9 mouse cellular contexts compared by ENCODE assay signal in genomic region chr2:144268446-144269305, GRCm38 (mm10). TPM values are rescaled to one million over a fixed set of nuclear protein-coding genes. Genes with fewer than 3 reads are reported as not detected.
DNase-seq lines count a peak whose midpoint lies in the region; ATAC-seq and TF ChIP-seq lines count a peak whose summit lies in the region.
"Had no signal": no experiment of that assay in that cellular context is flagged by ENCODE, and none has a peak within 500 bp of the region (broad histone marks: within the 10 kb centered on the region; RNA-seq: fewer than 3 reads in every experiment).

No protein-coding gene starts in this region.

- 0 out of 2 replicates have a peak overlapping the region, but pooled peaks have one; percentile 24 for H3K27ac ChIP-seq in lung, embryonic 14.5 days (ENCODE audit: low read depth)
- 0 out of 2 replicates have a peak overlapping the region, but pooled peaks have one; percentile 22 for H3K27ac ChIP-seq in embryonic facial prominence, embryonic 15.5 days (replicated peaks)
- no peak overlapping the region for H3K27ac ChIP-seq in limb, embryonic 12.5 days
- H3K27ac ChIP-seq in stomach, embryonic 14.5 days (ENCODE audit: low read length): no peak overlapping the region

- no peaks in the 10 kb centered on the region for H3K27me3 ChIP-seq in lung, embryonic 14.5 days (ENCODE audit: insufficient read depth, low read length)
- H3K27me3 ChIP-seq in embryonic facial prominence, embryonic 15.5 days: no peaks in the 10 kb centered on the region
- no peaks in the 10 kb centered on the region for H3K27me3 ChIP-seq in limb, embryonic 12.5 days
- no peaks in the 10 kb centered on the region for H3K27me3 ChIP-seq in stomach, embryonic 14.5 days (ENCODE audit: control insufficient read depth, insufficient read depth, low read length)

- WGBS in lung, embryonic 14.5 days: 5% methylated on average over 6 of the region's 6 CpGs
- 10% methylated on average over 6 of the region's 6 CpGs for WGBS in embryonic facial prominence, embryonic 15.5 days
- WGBS in limb, embryonic 12.5 days: 5% methylated on average over 6 of the region's 6 CpGs
- WGBS in stomach, embryonic 14.5 days: 8% methylated on average over 6 of the region's 6 CpGs

- no peak for ATAC-seq in lung, embryonic 14.5 days (ENCODE audit: insufficient read depth)
- ATAC-seq in embryonic facial prominence, embryonic 15.5 days (ENCODE audit: insufficient number of reproducible peaks, low FRiP score, low TSS enrichment, low read depth): no peak
- no peak for ATAC-seq in limb, embryonic 12.5 days (ENCODE audit: insufficient number of reproducible peaks, insufficient read depth, low FRiP score, low TSS enrichment, low read depth)
- no peak for ATAC-seq in stomach, embryonic 14.5 days (ENCODE audit: insufficient number of reproducible peaks, insufficient read depth, low FRiP score, low read depth)

- peak overlapping the region; percentile 95 for H3K4me3 ChIP-seq in lung, embryonic 14.5 days (ENCODE audit: low read depth, low read length)
- H3K4me3 ChIP-seq in embryonic facial prominence, embryonic 15.5 days (replicated peaks): peak overlapping the region; percentile 91
- peak overlapping the region; percentile 90 for H3K4me3 ChIP-seq in limb, embryonic 12.5 days (replicated peaks)
- peak overlapping the region; percentile 96 for H3K4me3 ChIP-seq in stomach, embryonic 14.5 days (ENCODE audit: low read depth, low read length)

- DNase-seq in lung, embryonic 14.5 days: no peak
- no peak for DNase-seq in lung, adult 18-20 months
- DNase-seq in layer of hippocampus, adult 9-10 months (ENCODE audit: low spot score): no peak
- no peak for DNase-seq in cerebellum, adult 11-12 months
- DNase-seq in frontal cortex, postnatal 10 days (ENCODE audit: low spot score in 2 of 2): no peak
- DNase-seq: adrenal gland, postnatal 10 days had no signal

- peaks cover 38% of the 10 kb centered on the region for H3K36me3 ChIP-seq in lung, embryonic 14.5 days (ENCODE audit: insufficient read depth)
- 0 out of 2 replicates have a peak, but pooled peaks cover 3% of the 10 kb centered on the region for H3K36me3 ChIP-seq in embryonic facial prominence, embryonic 15.5 days
- H3K36me3 ChIP-seq in limb, embryonic 12.5 days: peaks cover 12% of the 10 kb centered on the region; the same call in 1 of the 2 replicates
- H3K36me3 ChIP-seq in stomach, embryonic 14.5 days (ENCODE audit: control insufficient read depth, insufficient read depth, low read length): 0 out of 2 replicates have a peak, but pooled peaks cover 3% of the 10 kb centered on the region

- H3K4me1 ChIP-seq in lung, embryonic 14.5 days (ENCODE audit: insufficient read depth): peaks cover 15% of the 10 kb centered on the region
- H3K4me1 ChIP-seq in embryonic facial prominence, embryonic 15.5 days: peaks cover 28% of the 10 kb centered on the region
- peaks cover 30% of the 10 kb centered on the region for H3K4me1 ChIP-seq in limb, embryonic 12.5 days (replicated peaks)
- H3K4me1 ChIP-seq in stomach, embryonic 14.5 days (ENCODE audit: control insufficient read depth, insufficient read depth, low read length): peaks cover 27% of the 10 kb centered on the region

- no peaks in the 10 kb centered on the region for H3K9me3 ChIP-seq in lung, embryonic 14.5 days (ENCODE audit: low read depth, low read length)
- H3K9me3 ChIP-seq in embryonic facial prominence, embryonic 15.5 days (replicated peaks): no peaks in the 10 kb centered on the region
- no peaks in the 10 kb centered on the region for H3K9me3 ChIP-seq in limb, embryonic 12.5 days
- no peaks in the 10 kb centered on the region for H3K9me3 ChIP-seq in stomach, embryonic 14.5 days (ENCODE audit: control insufficient read depth, low read depth, low read length)

- TF ChIP-seq CTCF in lung, embryonic 14.5 days (IDR thresholded peaks at IDR 0.05; ENCODE audit: low read depth): no peak

- H3K9ac ChIP-seq in lung, embryonic 14.5 days: peak overlapping the region; percentile 99
- H3K9ac ChIP-seq in embryonic facial prominence, embryonic 15.5 days: peak overlapping the region; percentile 91
- H3K9ac ChIP-seq in limb, embryonic 12.5 days (replicated peaks): peak overlapping the region; percentile 98
- H3K9ac ChIP-seq in stomach, embryonic 14.5 days (replicated peaks; ENCODE audit: low read depth, low read length): peak overlapping the region; percentile 98

- H3K4me2 ChIP-seq in lung, embryonic 14.5 days: peak overlapping the region; percentile 88
- peak overlapping the region; percentile 71 for H3K4me2 ChIP-seq in embryonic facial prominence, embryonic 15.5 days (replicated peaks)
- peak overlapping the region; percentile 72 for H3K4me2 ChIP-seq in limb, embryonic 12.5 days
- H3K4me2 ChIP-seq in stomach, embryonic 14.5 days (replicated peaks; ENCODE audit: low read depth, low read length): peak overlapping the region; percentile 68

RNA-seq across cellular contexts. Expression of gene Mgme1, which starts 1.8 kb away (rescaled TPM):
- polyA plus RNA-seq in lung, embryonic 14.5 days (2014; fragmentation: Nextera tagmentation; extraction: Ambion mirVana): 21.3 and 22.6 TPM in 2 replicates
- 17.9 and 18.6 TPM in 2 replicates for polyA plus RNA-seq in embryonic facial prominence, embryonic 15.5 days (2015; fragmentation: Nextera tagmentation; extraction: Ambion mirVana)
- 20.3 and 21.7 TPM in 2 replicates for polyA plus RNA-seq in limb, embryonic 12.5 days (2016; fragmentation: Nextera tagmentation; extraction: Ambion mirVana)
- 19.6 and 20.0 TPM in 2 replicates for polyA plus RNA-seq in stomach, embryonic 14.5 days (2014; fragmentation: Nextera tagmentation; extraction: Ambion mirVana)

RNA-seq across cellular contexts. Expression of gene Snx5, which starts 2.0 kb away (rescaled TPM):
- polyA plus RNA-seq in lung, embryonic 14.5 days (2014; fragmentation: Nextera tagmentation; extraction: Ambion mirVana): 135 and 139 TPM in 2 replicates
- polyA plus RNA-seq in embryonic facial prominence, embryonic 15.5 days (2015; fragmentation: Nextera tagmentation; extraction: Ambion mirVana): 104 and 110 TPM in 2 replicates
- 139 and 145 TPM in 2 replicates for polyA plus RNA-seq in limb, embryonic 12.5 days (2016; fragmentation: Nextera tagmentation; extraction: Ambion mirVana)
- polyA plus RNA-seq in stomach, embryonic 14.5 days (2014; fragmentation: Nextera tagmentation; extraction: Ambion mirVana): 130 and 141 TPM in 2 replicates

Comparison
In these comparisons a context has a peak if more than half of its experiments do, and no peak if none do; other contexts are left out.
1. H3K27ac ChIP-seq: peak in lung, embryonic 14.5 days (single experiment) and embryonic facial prominence, embryonic 15.5 days (single experiment); none in limb, embryonic 12.5 days (single experiment) and stomach, embryonic 14.5 days (single experiment).
2. Peak in every context shown above with its lines, with median percentiles within 50 percentile points of each other: H3K4me2 ChIP-seq, H3K4me3 ChIP-seq and H3K9ac ChIP-seq.